Mouse (Mus musculus): ENCODE data around the gene Ptprb.

Gene Ptprb

DNA sequence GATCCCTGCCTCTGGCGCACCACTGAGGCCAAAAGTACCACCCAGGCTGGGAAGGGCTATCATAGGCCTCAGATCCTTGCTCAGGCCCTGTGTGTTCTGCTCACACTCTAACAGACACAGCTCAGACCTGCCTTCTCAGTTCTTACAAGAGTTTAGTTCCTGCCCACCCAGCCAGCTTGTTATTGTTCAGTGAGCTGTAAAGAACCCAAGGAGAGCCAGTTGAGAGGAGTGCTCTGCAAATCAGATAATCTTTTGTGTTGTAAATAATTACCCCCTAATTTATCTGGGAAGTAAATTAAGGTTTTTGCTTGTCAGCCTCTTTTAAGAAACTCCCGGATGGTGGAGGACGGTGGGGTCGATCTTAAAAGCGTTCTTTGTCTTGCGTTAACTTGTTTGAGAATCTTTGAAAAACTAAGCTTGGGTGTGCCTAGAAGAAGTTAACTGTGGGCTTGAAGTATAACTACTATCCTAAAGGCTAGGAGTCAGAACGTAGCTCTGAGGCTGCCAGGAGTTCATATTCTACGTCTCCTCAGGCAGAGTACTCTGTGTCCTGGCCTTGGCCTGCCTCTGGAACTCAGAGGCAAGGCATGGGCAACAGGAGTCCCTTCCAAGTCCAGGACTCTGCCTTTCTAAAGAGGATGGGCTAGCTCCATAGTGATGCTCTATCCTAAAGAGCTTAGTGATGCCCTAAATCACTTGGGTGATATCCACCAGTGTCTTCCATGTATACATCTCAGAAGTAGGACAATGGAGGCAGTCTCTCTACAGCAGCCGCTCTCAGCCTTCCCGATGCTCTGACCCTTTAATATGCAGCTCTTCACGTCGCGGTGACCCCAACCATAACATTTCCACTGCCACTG, 107.7 kb downstream of the Ptprb start:
- DNase-seq, result peak; percentile 66

GRCm38 (mm10) chr10:116384401-116384800, 109.1 kb downstream of the Ptprb start:
- peak; percentile 76 for DNase-seq

DNA sequence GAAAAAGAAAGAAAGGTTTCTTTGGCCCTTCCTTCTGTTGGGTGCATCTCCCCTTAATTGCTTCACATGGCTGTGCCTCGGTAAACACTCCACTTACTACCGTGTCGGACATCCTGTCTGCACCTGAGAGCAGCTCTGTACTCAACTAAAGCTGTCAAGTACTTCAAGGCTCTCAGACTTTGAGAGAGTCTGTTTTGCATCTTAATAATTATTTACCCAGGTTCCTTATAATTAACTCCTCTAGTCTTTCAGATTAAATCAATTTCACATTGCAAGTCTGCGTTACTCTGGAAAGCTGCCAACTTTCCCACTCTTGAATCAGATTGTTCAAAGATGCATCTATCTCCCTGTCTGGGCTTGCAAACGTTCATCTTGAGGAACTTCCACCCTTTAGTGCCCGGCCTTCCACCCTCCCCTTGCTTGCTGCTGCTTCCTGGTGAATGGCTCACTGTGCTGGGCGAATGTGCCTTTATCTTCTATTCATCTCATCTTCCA, 111.1 kb downstream of the Ptprb start:
- peak; percentile 74 for DNase-seq

DNA sequence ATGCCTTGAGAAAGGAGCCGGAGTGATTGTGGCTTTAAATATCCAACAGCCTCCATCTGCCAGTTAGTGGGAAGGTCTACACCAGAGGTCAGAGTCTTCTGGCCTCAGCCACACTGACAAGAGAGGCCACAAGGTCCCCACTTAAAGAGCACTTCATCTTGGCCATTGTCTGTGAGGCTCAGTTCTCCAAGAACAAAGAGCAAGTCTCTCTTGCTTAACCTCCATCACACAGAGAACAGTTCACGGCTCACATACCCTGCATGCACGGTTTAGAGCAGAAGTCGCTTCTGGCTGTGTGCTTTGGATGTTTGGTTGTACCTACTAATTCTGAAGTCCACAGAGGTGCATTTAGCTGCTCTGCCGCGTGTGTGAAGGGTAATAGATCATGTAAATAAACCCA, 113.5 kb downstream of the Ptprb start:
- peak; percentile 83 for DNase-seq

DNA sequence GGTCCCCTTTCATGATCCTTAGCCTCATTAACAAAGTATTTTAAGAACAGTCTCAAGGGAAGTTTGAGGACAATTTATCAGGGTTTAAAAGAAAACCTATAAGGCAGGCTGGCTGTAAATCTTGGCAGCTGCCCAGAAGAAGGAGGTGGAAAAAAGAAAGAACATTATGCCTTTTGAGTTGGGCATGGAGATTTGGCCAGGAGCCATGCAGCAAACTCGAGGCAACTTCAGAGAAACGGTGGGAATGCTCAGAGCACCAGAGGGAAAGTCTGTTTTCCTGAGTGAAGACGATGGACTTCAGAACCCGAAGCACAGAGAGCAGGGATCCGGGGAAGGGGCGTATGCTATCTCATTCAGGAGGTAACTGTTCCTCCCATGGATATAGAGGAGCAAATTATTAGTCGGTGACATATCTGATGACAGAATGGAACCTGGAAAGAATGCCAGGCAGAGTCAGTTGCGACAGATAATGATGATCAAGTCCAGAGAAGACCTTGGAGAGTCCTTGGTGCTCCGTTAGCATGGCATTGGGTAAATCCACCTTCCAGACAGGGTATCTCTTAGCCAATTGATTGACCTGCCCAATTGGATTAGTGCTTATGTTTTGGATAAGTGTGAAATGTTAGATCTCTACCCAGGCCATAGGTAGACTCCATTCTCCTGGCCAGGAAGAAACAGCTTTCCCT, 118.6 kb downstream of the Ptprb start:
- DNase-seq, result no peak

- peak; percentile 89 for DNase-seq
These were observed 119.3 kb downstream of the Ptprb start for GRCm38 (mm10) chr10:116394585-116394984.

DNA sequence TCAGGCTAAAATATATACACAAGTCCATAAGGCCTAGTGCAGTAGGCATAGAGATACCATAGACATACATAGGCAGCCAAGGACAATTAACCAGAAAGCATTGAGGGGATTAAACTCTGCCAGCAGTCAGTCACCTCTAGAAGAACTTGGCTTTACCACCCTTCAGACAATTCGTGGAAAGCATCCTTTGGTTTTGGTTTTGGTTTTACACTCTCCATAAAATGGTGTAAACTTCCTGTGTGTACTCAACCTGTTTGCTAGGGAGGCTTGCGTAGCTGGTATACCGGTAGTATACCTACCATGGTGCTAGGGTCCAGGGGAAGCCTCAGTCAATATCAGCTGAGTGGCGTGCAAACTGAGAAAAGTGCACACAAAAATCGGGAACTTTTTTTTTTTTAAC, 121.0 kb downstream of the Ptprb start:
- no peak for DNase-seq

DNA sequence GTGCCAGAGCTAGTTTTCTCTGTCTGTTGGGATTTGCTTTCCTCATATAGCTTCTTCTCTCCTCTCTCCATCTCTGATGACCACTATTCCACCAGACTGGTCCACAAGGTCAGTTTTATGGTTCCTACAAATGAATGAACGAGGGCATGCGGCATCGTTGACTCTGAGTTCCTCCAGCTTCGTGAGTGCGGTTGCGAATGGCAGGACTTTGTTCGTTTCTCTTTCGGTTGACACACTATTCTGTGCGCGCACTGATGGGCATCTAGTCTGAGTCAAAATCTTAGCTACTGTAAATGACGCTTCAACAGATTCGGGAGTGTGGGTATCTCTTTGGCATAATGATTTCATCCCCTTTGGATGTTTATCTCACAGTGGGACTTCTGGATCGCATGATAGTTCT, 121.6 kb downstream of the Ptprb start:
- peak; percentile 31 for DNase-seq

DNA sequence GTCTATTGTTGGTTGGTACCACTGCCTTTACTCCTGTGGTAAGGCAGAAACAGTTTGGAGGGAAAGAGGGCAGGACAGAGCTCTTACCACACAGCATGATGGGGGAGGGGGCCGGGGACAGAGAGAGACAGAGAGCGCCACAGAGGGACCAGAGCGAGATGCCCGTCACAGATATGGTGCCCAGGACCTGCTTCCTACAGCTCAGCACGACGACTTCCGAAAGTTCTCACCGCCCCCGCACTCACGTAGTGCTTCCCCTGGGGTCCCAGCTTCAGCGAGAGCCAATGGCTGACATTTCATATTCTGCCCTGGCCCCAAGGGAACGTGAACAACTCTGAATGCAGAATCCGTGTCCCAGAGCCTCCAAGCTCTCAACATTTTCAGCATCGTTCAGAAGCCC, 122.2 kb downstream of the Ptprb start:
- DNase-seq, result peak; percentile 88

DNA sequence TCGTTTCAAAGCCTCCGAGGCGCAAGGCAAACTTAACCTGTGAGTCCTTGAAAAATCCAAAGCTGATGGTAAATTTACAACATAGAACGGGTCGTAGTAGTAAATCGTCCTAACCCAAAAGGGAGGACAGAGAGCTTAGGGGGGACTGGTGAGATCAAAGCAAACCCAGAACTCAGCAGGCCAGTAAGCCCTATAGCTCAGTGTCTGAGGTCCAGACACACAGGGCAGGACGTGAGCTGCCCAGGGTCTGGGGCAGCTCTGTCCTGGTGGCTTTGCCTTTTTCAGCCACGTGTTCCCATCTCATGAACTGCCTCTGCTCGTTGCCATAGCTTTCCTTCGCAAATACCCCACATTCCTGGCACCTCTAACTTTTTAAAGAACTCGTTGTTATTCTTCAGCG, 122.7 kb downstream of the Ptprb start:
- no peak for DNase-seq

DNA sequence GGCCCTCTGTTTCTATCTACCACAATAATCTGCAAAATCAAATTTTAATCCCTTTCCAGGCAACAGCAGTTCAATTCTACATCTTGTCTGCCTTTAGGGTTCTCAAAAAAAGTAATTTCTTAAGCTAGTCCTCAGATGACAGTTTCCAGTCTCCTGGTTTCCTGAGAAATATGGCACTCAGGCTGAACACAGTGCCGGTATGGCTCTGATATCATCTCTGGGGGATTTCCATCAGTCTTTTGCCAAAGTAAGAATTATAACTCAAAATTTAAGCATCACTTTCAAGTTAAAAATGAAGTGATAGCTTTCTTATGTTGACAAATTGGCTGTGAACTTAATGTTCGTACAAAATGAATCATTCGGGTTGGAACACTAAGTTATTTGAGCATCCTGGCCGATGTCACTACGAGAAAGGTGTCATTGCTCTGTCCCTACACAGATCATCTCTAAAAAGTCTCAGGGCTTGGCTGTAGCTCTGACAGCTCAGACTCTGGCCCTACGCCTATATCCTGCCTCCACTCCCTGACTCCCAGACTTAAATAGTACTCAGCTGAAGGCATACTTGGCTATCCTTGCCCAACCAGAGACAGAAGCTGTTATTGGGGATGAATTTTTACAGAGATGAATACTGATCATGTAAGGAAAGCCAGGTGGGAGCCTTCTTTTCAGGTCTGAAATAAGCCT, 127.6 kb downstream of the Ptprb start:
- no peak for DNase-seq

DNA sequence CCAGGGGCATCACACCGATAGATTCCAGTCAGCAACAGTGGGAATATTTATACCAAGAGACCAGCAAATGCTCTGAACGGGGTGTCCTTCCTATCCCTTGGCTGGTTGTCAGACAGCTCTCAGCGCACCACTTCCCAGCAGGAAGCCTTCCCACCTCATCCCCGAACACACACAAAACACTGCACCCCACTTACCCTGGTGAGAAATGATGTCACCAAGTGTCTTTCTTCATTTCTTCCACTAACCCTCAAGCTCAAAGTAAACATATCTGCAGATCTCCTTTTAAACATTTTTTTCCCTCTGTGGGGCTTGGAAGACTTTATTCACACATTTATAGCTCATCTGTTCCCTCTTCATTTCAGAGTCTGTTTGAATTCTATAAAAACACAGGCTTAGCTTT, 128.4 kb downstream of the Ptprb start:
- no peak for DNase-seq

- no peak for DNase-seq
These were observed 129.7 kb downstream of the Ptprb start for GRCm38 (mm10) chr10:116405011-116405410.

GRCm38 (mm10) chr10:116407684-116408359, 132.5 kb downstream of the Ptprb start:
- no peak for DNase-seq

DNA sequence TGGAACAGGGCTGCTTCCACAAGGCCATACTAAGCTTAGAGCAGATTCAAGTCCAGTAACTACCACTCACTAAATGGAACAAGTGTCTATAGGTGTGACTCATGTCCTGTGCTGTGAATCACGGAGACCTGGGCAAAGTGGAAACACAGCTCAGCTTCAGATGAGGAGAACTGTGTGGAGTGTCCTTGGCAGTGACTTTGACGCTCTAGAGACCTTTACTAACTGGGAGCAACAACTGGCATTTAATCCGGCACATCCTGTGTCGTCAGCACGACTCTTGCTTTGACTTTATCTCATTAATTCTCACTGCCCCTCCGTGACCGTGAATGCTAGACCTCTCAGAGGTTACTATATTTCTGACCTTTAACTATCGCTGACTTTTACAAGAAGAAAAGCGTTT, 135.5 kb downstream of the Ptprb start:
- no peak for DNase-seq

DNA sequence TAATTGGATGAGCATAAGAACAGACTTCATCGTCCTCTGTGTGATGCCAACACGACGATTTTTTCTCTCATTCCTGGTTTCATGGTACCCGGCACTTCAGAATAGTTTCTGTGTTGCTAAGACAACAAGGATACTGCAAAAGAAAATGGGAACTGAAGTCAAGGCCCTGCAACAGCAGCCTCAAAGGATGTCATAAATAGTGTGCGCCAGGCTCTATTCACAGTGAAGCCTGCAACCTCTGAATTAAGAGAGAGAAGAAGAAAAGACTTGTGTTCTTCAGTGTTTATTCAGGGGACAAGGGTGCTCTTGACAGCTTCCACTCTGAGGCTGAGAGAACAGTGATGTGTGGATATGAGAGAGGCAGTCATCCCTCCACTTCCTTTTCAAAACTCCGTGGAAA, 140.8 kb downstream of the Ptprb start:
- no peak for DNase-seq

DNA sequence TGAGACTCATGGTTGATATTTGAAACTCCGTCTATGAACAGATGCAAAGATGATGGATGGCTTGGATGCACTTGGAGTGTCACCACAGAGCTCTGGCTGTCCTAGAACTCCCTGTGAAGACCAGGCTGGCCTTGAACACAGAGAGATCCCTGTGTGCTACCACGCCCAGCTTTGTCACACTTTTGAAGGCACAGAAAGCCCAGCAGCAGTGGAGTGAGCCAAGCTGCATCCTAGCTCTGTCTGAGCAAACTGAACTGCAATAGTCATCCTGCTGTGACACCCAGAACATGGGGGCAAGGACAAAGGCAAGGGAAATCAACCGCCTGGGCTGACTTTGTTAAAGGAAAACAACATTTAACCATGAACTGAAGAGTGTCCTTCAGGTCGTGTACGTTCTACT, 141.4 kb downstream of the Ptprb start:
- DNase-seq, result no peak

GRCm38 (mm10) chr10:116418121-116418726, 142.9 kb downstream of the Ptprb start:
- no peak for DNase-seq

DNA sequence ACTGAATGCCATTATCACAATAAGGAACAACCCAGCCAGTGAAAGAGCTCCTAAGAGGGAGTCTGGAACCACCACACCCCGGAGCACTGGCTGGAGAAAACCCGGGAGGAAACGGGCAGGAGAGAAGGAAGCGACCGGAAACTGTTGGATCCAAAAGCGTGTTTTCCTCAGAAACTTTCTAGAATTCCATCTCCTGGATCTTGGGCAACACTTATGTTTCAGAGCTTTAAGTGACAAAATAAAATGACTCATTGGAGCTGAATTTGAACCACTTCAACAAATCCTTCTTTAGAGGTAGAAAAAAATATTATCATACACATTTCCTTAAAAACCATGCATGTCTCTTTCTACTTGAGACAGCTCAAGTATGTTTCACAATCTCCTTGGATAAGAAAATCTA, 145.7 kb downstream of the Ptprb start:
- DNase-seq, result no peak

DNA sequence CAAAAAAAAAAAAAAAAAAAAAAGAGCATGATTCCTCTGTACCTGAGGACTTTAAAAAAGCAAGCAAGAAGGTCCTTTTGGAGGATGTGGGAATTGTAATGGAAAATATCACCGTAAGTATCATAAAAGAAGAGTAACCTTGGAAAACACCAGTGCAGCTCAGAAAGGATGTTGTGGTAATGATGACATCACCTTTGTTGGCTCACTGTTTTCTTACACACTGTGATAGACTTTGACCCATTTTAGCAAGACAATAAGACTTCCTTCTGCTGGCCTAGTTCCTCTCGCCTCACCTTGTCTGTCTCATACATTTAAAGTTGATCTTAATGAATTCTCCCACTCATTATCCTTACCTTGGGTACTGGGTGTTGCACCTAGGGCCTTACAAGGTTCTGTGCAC, 147.2 kb downstream of the Ptprb start:
- DNase-seq, result no peak

DNA sequence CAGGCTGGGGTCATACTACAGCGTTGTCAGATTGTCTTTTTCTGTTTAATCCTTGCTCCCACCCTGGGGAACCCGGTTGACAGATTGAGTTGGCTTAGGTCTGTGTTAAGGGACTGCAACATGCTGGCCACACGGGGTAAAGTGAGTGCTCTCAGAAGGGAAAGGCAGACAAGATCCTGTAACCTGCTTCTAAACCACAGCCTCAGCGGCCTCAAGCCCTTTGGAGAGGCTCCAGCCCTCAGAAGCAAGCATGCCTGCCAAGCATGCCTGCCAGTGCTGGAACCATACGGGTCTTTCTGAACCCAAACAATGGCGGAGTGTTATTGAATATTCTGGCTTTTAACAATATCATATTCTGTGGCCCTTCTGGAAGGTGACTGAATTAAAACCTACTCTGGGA, 149.6 kb downstream of the Ptprb start:
- no peak for DNase-seq

GRCm38 (mm10) chr10:116426176-116426575, 150.9 kb downstream of the Ptprb start:
- DNase-seq, result no peak
